Mouse (Mus musculus) heart, postnatal 25 days (tissue): ENCODE results near the gene Sept4. TPM values are rescaled to one million over a fixed set of nuclear protein-coding genes. Genes with fewer than 3 reads are reported as not detected.

Experiments
- total RNA-seq, 2 experiments: library from RNA; stranded (reverse); gene quantifications; 2 replicates each; pipeline ENCODE4 v1.2.3; 2021

Gene Sept4
- total RNA-seq, 2 experiments from 2014 or later, result 43.4 to 43.7 TPM

Other genes starting within 250 kb of the Sept4 start
- 10 to 100 TPM in 1 of 2 experiments, 1 to 10 TPM in 1; 8.1 to 10.0 TPM for gene Ppm1e, start 209.9 kb upstream of the Sept4 start, total RNA-seq
- 1 to 10 TPM; 1.6 to 1.7 TPM for gene Rad51c, start 163.9 kb upstream of the Sept4 start, total RNA-seq
- gene Tex14, start 163.8 kb upstream of the Sept4 start, total RNA-seq, result under 1 TPM; 0.36 to 0.47 TPM
- gene Gm11492, start 2.2 kb upstream of the Sept4 start, total RNA-seq, result not detected
- 10 to 100 TPM; 26.3 to 26.4 TPM for gene Mtmr4, start 23.3 kb downstream of the Sept4 start, total RNA-seq
- gene Hsf5, start 48.3 kb downstream of the Sept4 start, total RNA-seq, result not detected
- under 1 TPM; 0.20 to 0.21 TPM for gene Rnf43, start 93.8 kb downstream of the Sept4 start, total RNA-seq
- gene Supt4a, start 168.6 kb downstream of the Sept4 start, total RNA-seq, result 10 to 100 TPM; 42.9 to 46.7 TPM
- under 1 TPM; 0.14 to 0.42 TPM for gene Tspoap1, start 191.6 kb downstream of the Sept4 start, total RNA-seq
- gene Mpo, start 224.7 kb downstream of the Sept4 start, total RNA-seq, result not detected